Mouse (Mus musculus) olfactory bulb, adult 2 months (tissue): ENCODE data around the gene Gm6169.

Experiments used
- CTCF ChIP-seq: fragments of 200-500 bp; IDR thresholded peaks from 2 replicates; pipeline ENCODE4 v1.5.1; 2012; ENCODE audit warnings: low read depth, mild to moderate bottlenecking, low read length, moderate library complexity; ENCODE audit not compliant: insufficient read depth
- POLR2A ChIP-seq: fragments of 200-500 bp; IDR thresholded peaks from 2 replicates; pipeline ENCODE4 v1.6.1; 2012; ENCODE audit warnings: mild to moderate bottlenecking, low read depth, low read length, moderate library complexity; ENCODE audit not compliant: insufficient read depth

GRCm38 (mm10) chr13:97071626-97072241 lies 27.3 kb downstream of the Gm6169 start:
- TF ChIP-seq CTCF (no peak), POLR2A (no peak)
